Mouse (Mus musculus): ENCODE results near the gene Chd1l. TPM values are rescaled to one million over a fixed set of nuclear protein-coding genes. Genes with fewer than 3 reads are reported as not detected.

The Chd1l gene
- 10 to 100 TPM; 10.2 to 10.5 TPM for total RNA-seq (2021)

- DNase-seq (ENCODE audit: low spot score): peak; percentile 80
- intact Hi-C loops (cut with DNase I): loop anchor here (2.0 to 10.0 kb wide), 3 partner anchors 19 to 275 kb away; partner anchors contain the start of genes Fmo5 and Pde4dip
Observed at GRCm38 (mm10) chr3:97609845-97610410, at the start of gene Chd1l. Gene Chd1l, minus strand, starts transcription at chr3:97610203.

GRCm38 (mm10) chr3:97659746-97660145 lies 49.7 kb upstream of the Chd1l start:
- no peak for DNase-seq (ENCODE audit: low spot score)
- intact Hi-C loops (cut with DNase I): loop anchor here (2.0 to 5.0 kb wide), 2 partner anchors 21 to 108 kb away; no protein-coding TSS in a partner anchor

GRCm38 (mm10) chr3:97658426-97659193 lies 48.6 kb upstream of the Chd1l start:
- intact Hi-C loops (cut with DNase I): loop anchor here (5.0 kb wide), 1 partner anchor 109 kb away; no protein-coding TSS in a partner anchor
- no peak for DNase-seq (ENCODE audit: low spot score)

GRCm38 (mm10) chr3:97657655-97658411 lies 47.8 kb upstream of the Chd1l start, which contains the start of gene Prkab2:
Gene Prkab2, plus strand, starts transcription at chr3:97658193.
- DNase-seq (ENCODE audit: low spot score): peak; percentile 98
- intact Hi-C loops (cut with DNase I): loop anchor here (2.0 to 5.0 kb wide), 2 partner anchors 47 to 109 kb away; partner anchors contain the start of gene Chd1l

- no peak for DNase-seq (ENCODE audit: low spot score)
- intact Hi-C loops (cut with DNase I): loop anchor here (5.0 kb wide), 1 partner anchor 112 kb away; no protein-coding TSS in a partner anchor
Observed at GRCm38 (mm10) chr3:97654901-97655300, 44.9 kb upstream of the Chd1l start.

GRCm38 (mm10) chr3:97653781-97654180 lies 43.8 kb upstream of the Chd1l start:
- no peak for DNase-seq (ENCODE audit: low spot score)
- intact Hi-C loops (cut with DNase I): no loop called here

GRCm38 (mm10) chr3:97651604-97652003 lies 41.6 kb upstream of the Chd1l start:
- intact Hi-C loops (cut with DNase I): no loop called here
- no peak for DNase-seq (ENCODE audit: low spot score)

- intact Hi-C loops (cut with DNase I): no loop called here
- no peak for DNase-seq (ENCODE audit: low spot score)
Observed at GRCm38 (mm10) chr3:97649469-97649868, 39.5 kb upstream of the Chd1l start.

GRCm38 (mm10) chr3:97649022-97649421 lies 39.0 kb upstream of the Chd1l start:
- no peak for DNase-seq (ENCODE audit: low spot score)
- intact Hi-C loops (cut with DNase I): no loop called here

- intact Hi-C loops (cut with DNase I): no loop called here
- no peak for DNase-seq (ENCODE audit: low spot score)
Observed at GRCm38 (mm10) chr3:97648518-97648917, 38.5 kb upstream of the Chd1l start.

- intact Hi-C loops (cut with DNase I): no loop called here
- no peak for DNase-seq (ENCODE audit: low spot score)
Observed at GRCm38 (mm10) chr3:97642001-97642400, 32.0 kb upstream of the Chd1l start.

- no peak for DNase-seq (ENCODE audit: low spot score)
Observed at GRCm38 (mm10) chr3:97641396-97641795, 31.4 kb upstream of the Chd1l start.

GRCm38 (mm10) chr3:97634288-97634761 lies 24.3 kb upstream of the Chd1l start:
- peak; percentile 33 for DNase-seq (ENCODE audit: low spot score)
- intact Hi-C loops (cut with DNase I): no loop called here

More at GRCm38 (mm10) chr3:97641396-97641795, 31.4 kb upstream of the Chd1l start:
- intact Hi-C loops (cut with DNase I): no loop called here

- intact Hi-C loops (cut with DNase I): no loop called here
- no peak for DNase-seq (ENCODE audit: low spot score)
Observed at GRCm38 (mm10) chr3:97633456-97633855, 23.5 kb upstream of the Chd1l start.

- intact Hi-C loops (cut with DNase I): no loop called here
- DNase-seq (ENCODE audit: low spot score): no peak
Observed at GRCm38 (mm10) chr3:97631258-97631860, 21.4 kb upstream of the Chd1l start.

- intact Hi-C loops (cut with DNase I): no loop called here
- DNase-seq (ENCODE audit: low spot score): no peak
Observed at GRCm38 (mm10) chr3:97630746-97631145, 20.7 kb upstream of the Chd1l start.

- intact Hi-C loops (cut with DNase I): loop anchor here (2.0 kb wide), 1 partner anchor 19 kb away; the partner anchor contains the start of gene Chd1l
Observed at GRCm38 (mm10) chr3:97629941-97630340, 19.9 kb upstream of the Chd1l start.

GRCm38 (mm10) chr3:97628391-97629001 lies 18.5 kb upstream of the Chd1l start, which contains the start of gene Fmo5:
Gene Fmo5, plus strand, starts transcription at chr3:97628804.
- DNase-seq (ENCODE audit: low spot score): peak; percentile 74
- intact Hi-C loops (cut with DNase I): loop anchor here (2.0 kb wide), 1 partner anchor 18 kb away; the partner anchor contains the start of gene Chd1l

More at GRCm38 (mm10) chr3:97629941-97630340, 19.9 kb upstream of the Chd1l start:
- DNase-seq (ENCODE audit: low spot score): no peak

GRCm38 (mm10) chr3:97627893-97628292 lies 17.9 kb upstream of the Chd1l start:
- no peak for DNase-seq (ENCODE audit: low spot score)

More at GRCm38 (mm10) chr3:97627893-97628292, 17.9 kb upstream of the Chd1l start:
- intact Hi-C loops (cut with DNase I): loop anchor here (2.0 kb wide), 1 partner anchor 17 kb away; the partner anchor contains the start of gene Chd1l

All from heart, postnatal 25 days (tissue).